Mouse (Mus musculus) forebrain, embryonic 15.5 days (tissue): Measurements from ENCODE around the gene Olfr1016. TPM values are rescaled to one million over a fixed set of nuclear protein-coding genes. Genes with fewer than 3 reads are reported as not detected.

ENCODE experiments used
- polyA plus RNA-seq: library from polyadenylated mRNA; unstranded; fragments of >200 nt; fragmentation: Nextera tagmentation; extraction: Ambion mirVana; gene quantifications from 2 replicates; pipeline ENCODE4 v1.2.1, GENCODE M21; 2015

Olfr1016 gene
- polyA plus RNA-seq, 1 experiment from 2014 or later: not detected

Other genes with a start within 250 kb of the Olfr1016 start
- not detected in 2 replicates for gene Olfr996, start 223.3 kb downstream of the Olfr1016 start, polyA plus RNA-seq
- not detected in 2 replicates for gene Olfr998, start 213.6 kb downstream of the Olfr1016 start, polyA plus RNA-seq
- not detected in 2 replicates for gene Olfr1000, start 190.6 kb downstream of the Olfr1016 start, polyA plus RNA-seq
- not detected in 2 replicates for gene Olfr1002, start 151.8 kb downstream of the Olfr1016 start, polyA plus RNA-seq
- gene Olfr154, start 138.1 kb downstream of the Olfr1016 start, polyA plus RNA-seq: not detected in 2 replicates
- not detected in 2 replicates for gene Olfr1006, start 123.8 kb downstream of the Olfr1016 start, polyA plus RNA-seq
- not detected in 2 replicates for gene Olfr1008, start 113.1 kb downstream of the Olfr1016 start, polyA plus RNA-seq
- not detected in 2 replicates for gene Olfr1009, start 87.1 kb downstream of the Olfr1016 start, polyA plus RNA-seq
- gene Olfr1012, start 39.8 kb downstream of the Olfr1016 start, polyA plus RNA-seq: not detected in 2 replicates
- not detected in 2 replicates for gene Olfr1013, start 35.4 kb downstream of the Olfr1016 start, polyA plus RNA-seq
- not detected in 2 replicates for gene Olfr1014, start 29.8 kb downstream of the Olfr1016 start, polyA plus RNA-seq
- not detected in 2 replicates for gene Olfr1015, start 20.5 kb downstream of the Olfr1016 start, polyA plus RNA-seq
- not detected in 2 replicates for gene Olfr1018, start 15.9 kb upstream of the Olfr1016 start, polyA plus RNA-seq
- gene Olfr1019, start 42.9 kb upstream of the Olfr1016 start, polyA plus RNA-seq: not detected in 2 replicates
- not detected in 2 replicates for gene Olfr1020, start 44.5 kb upstream of the Olfr1016 start, polyA plus RNA-seq
- not detected in 2 replicates for gene Olfr1022, start 66.0 kb upstream of the Olfr1016 start, polyA plus RNA-seq
- not detected in 2 replicates for gene Olfr1023, start 83.1 kb upstream of the Olfr1016 start, polyA plus RNA-seq
- gene Olfr1024, start 102.5 kb upstream of the Olfr1016 start, polyA plus RNA-seq: not detected in 2 replicates
- gene Olfr1025-ps1, start 112.6 kb upstream of the Olfr1016 start, polyA plus RNA-seq: not detected in 2 replicates
- gene Olfr1026, start 119.0 kb upstream of the Olfr1016 start, polyA plus RNA-seq: not detected in 2 replicates
- gene Olfr1028, start 147.9 kb upstream of the Olfr1016 start, polyA plus RNA-seq: not detected in 2 replicates
- not detected in 2 replicates for gene Olfr1029, start 171.4 kb upstream of the Olfr1016 start, polyA plus RNA-seq
- gene Olfr1030, start 176.7 kb upstream of the Olfr1016 start, polyA plus RNA-seq: not detected in 2 replicates
- not detected in 2 replicates for gene Olfr1031, start 187.8 kb upstream of the Olfr1016 start, polyA plus RNA-seq
- not detected in 2 replicates for gene Olfr1032, start 203.0 kb upstream of the Olfr1016 start, polyA plus RNA-seq
- gene Olfr1033, start 218.1 kb upstream of the Olfr1016 start, polyA plus RNA-seq: not detected in 2 replicates
- not detected in 2 replicates for gene Olfr1034, start 243.3 kb upstream of the Olfr1016 start, polyA plus RNA-seq